13 mouse cellular contexts compared by ENCODE assay signal in the genomic region with DNA sequence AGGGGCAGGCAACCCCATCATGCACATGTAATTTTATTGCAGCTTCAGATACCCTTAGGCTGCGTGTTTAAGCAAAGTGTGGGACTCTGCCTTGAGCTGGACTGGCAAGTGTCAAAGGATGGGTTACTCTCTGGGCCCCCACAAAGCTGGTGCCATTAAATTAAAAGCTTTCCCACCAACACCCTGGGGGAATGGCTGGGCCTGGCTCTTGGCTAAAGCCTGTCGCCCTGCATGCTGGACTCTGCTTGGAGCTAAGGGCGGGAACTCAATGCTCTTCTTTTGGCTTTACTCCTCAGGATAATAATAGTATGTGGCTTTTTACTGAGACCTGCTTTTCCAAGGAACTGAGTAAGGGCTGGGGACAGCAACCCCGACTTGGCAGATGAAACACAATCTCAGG. TPM values are rescaled to one million over a fixed set of nuclear protein-coding genes. Genes with fewer than 3 reads are reported as not detected.
DNase-seq lines count a peak whose midpoint lies in the region; ATAC-seq and TF ChIP-seq lines count a peak whose summit lies in the region.
"Had no signal": no experiment of that assay in that cellular context is flagged by ENCODE, and none has a peak within 500 bp of the region (broad histone marks: within the 10 kb centered on the region; RNA-seq: fewer than 3 reads in every experiment).

No protein-coding gene starts in this region.

- H3K9ac ChIP-seq in intestine, embryonic 14.5 days (ENCODE audit: low read length) = no peak overlapping the region
- H3K9ac ChIP-seq in intestine, postnatal 0 days (ENCODE audit: low read depth, low read length) = no peak overlapping the region
- no peak overlapping the region for H3K9ac ChIP-seq in lung, embryonic 16.5 days (ENCODE audit: low read length)
- peak overlapping the region; percentile 98 for H3K9ac ChIP-seq in heart, embryonic 16.5 days (ENCODE audit: low read length)
- H3K9ac ChIP-seq: liver, embryonic 13.5 days had no signal

- H3K27ac ChIP-seq in gastrocnemius, adult 2 months = peak overlapping the region; percentile 46
- H3K27ac ChIP-seq in intestine, embryonic 14.5 days (ENCODE audit: low read depth) = no peak overlapping the region
- no peak overlapping the region for H3K27ac ChIP-seq in intestine, postnatal 0 days (ENCODE audit: low read depth, low read length)
- no peak overlapping the region for H3K27ac ChIP-seq in lung, embryonic 16.5 days (ENCODE audit: low read length)
- H3K27ac ChIP-seq in heart, embryonic 16.5 days (ENCODE audit: low read length) = peak overlapping the region; percentile 94
- H3K27ac ChIP-seq: liver, embryonic 13.5 days had no signal

- peaks cover 56% of the 10 kb centered on the region for H3K36me3 ChIP-seq in intestine, embryonic 14.5 days (ENCODE audit: control insufficient read depth, insufficient read depth, low read length)
- H3K36me3 ChIP-seq in intestine, postnatal 0 days (ENCODE audit: control insufficient read depth, insufficient read depth) = peaks cover 52% of the 10 kb centered on the region
- peaks cover 8% of the 10 kb centered on the region for H3K36me3 ChIP-seq in lung, embryonic 16.5 days (ENCODE audit: control insufficient read depth, insufficient read depth, low read length)
- peaks cover 47% of the 10 kb centered on the region for H3K36me3 ChIP-seq in heart, embryonic 16.5 days (ENCODE audit: control insufficient read depth, insufficient read depth)
- H3K36me3 ChIP-seq: liver, embryonic 13.5 days had no signal

- intact Hi-C loops in gastrocnemius, adult 2 months (cut with DNase I) = no loop called here
- intact Hi-C loops in gastrocnemius, postnatal 36 days (cut with DNase I) = no loop called here

- DNase-seq in gastrocnemius, adult 2 months = no peak
- no peak for DNase-seq in gastrocnemius, postnatal 36 days
- no peak for DNase-seq in intestine, embryonic 14.5 days (ENCODE audit: low spot score)
- no peak for DNase-seq in lung, postnatal 10 days
- DNase-seq in right cerebral cortex, postnatal 25 days = no peak
- DNase-seq: cerebellum, adult 9-11 months; left cerebral cortex, postnatal 4 days; liver, embryonic 13.5 days; retina, postnatal 1 day; thymus, postnatal 14 days had no signal

- ATAC-seq in intestine, embryonic 14.5 days (replicated peaks; ENCODE audit: low FRiP score, low TSS enrichment, low read depth) = no peak
- ATAC-seq in intestine, postnatal 0 days = no peak
- no peak for ATAC-seq in lung, embryonic 16.5 days (ENCODE audit: low read depth)
- ATAC-seq in heart, embryonic 16.5 days (replicated peaks; ENCODE audit: extremely low read depth, insufficient read depth, low FRiP score) = no peak

- TF ChIP-seq CTCF in gastrocnemius, adult 2 months (IDR thresholded peaks at IDR 0.05) = no peak
- no peak for TF ChIP-seq CTCF in intestine, postnatal 0 days (IDR thresholded peaks at IDR 0.05; ENCODE audit: low read depth)

- no peaks in the 10 kb centered on the region for H3K27me3 ChIP-seq in intestine, embryonic 14.5 days (replicated peaks; ENCODE audit: control insufficient read depth, insufficient read depth, low read length)
- no peaks in the 10 kb centered on the region for H3K27me3 ChIP-seq in intestine, postnatal 0 days (replicated peaks; ENCODE audit: control insufficient read depth, insufficient read depth, low read length)
- no peaks in the 10 kb centered on the region for H3K27me3 ChIP-seq in lung, embryonic 16.5 days (ENCODE audit: control insufficient read depth, insufficient read depth, low read depth, low read length)
- no peaks in the 10 kb centered on the region for H3K27me3 ChIP-seq in heart, embryonic 16.5 days (ENCODE audit: control insufficient read depth, insufficient read depth, low read length)

- peaks cover 34% of the 10 kb centered on the region for H3K4me1 ChIP-seq in intestine, embryonic 14.5 days (replicated peaks; ENCODE audit: control insufficient read depth, insufficient read depth, low read length)
- H3K4me1 ChIP-seq in intestine, postnatal 0 days (replicated peaks; ENCODE audit: control insufficient read depth, insufficient read depth, low read length) = 0 out of 2 replicates have a peak, but pooled peaks cover 4% of the 10 kb centered on the region
- H3K4me1 ChIP-seq in lung, embryonic 16.5 days (replicated peaks; ENCODE audit: control insufficient read depth, insufficient read depth, low read length) = peaks cover 20% of the 10 kb centered on the region
- peaks cover 54% of the 10 kb centered on the region for H3K4me1 ChIP-seq in heart, embryonic 16.5 days (ENCODE audit: control insufficient read depth, insufficient read depth, low read length)

- peak overlapping the region; percentile 77; the same call in 1 of the 2 replicates for H3K4me2 ChIP-seq in intestine, embryonic 14.5 days (ENCODE audit: low read length)
- H3K4me2 ChIP-seq in intestine, postnatal 0 days (replicated peaks; ENCODE audit: low read depth) = no peak overlapping the region
- H3K4me2 ChIP-seq in lung, embryonic 16.5 days (ENCODE audit: low read depth, low read length) = peak overlapping the region; percentile 97
- peak overlapping the region; percentile 86 for H3K4me2 ChIP-seq in heart, embryonic 16.5 days (ENCODE audit: low read depth, low read length)
- H3K4me2 ChIP-seq: liver, embryonic 13.5 days had no signal

- H3K4me3 ChIP-seq in gastrocnemius, adult 2 months = peak overlapping the region; percentile 30
- no peak overlapping the region for H3K4me3 ChIP-seq in intestine, embryonic 14.5 days (ENCODE audit: low read depth, low read length)
- no peak overlapping the region for H3K4me3 ChIP-seq in intestine, postnatal 0 days (ENCODE audit: low read depth, low read length)
- H3K4me3 ChIP-seq in lung, embryonic 16.5 days (ENCODE audit: low read length) = peak overlapping the region; percentile 89
- peak overlapping the region; percentile 83 for H3K4me3 ChIP-seq in heart, embryonic 16.5 days (ENCODE audit: low read length)
- H3K4me3 ChIP-seq: liver, embryonic 13.5 days had no signal

- 80% methylated on average over 4 of the region's 4 CpGs for WGBS in intestine, embryonic 14.5 days
- WGBS in intestine, postnatal 0 days = 79% methylated on average over 4 of the region's 4 CpGs
- WGBS in lung, embryonic 16.5 days = 85% methylated on average over 4 of the region's 4 CpGs
- WGBS in heart, embryonic 16.5 days = 46% methylated on average over 4 of the region's 4 CpGs

- H3K9me3 ChIP-seq in intestine, embryonic 14.5 days (ENCODE audit: control insufficient read depth, low read length) = no peaks in the 10 kb centered on the region
- H3K9me3 ChIP-seq in intestine, postnatal 0 days (ENCODE audit: control insufficient read depth) = no peaks in the 10 kb centered on the region
- no peaks in the 10 kb centered on the region for H3K9me3 ChIP-seq in lung, embryonic 16.5 days (ENCODE audit: control insufficient read depth, low read length)
- H3K9me3 ChIP-seq in heart, embryonic 16.5 days (replicated peaks; ENCODE audit: control insufficient read depth, low read length) = no peaks in the 10 kb centered on the region
- H3K9me3 ChIP-seq: liver, embryonic 13.5 days had no signal

RNA-seq across cellular contexts. Expression of a gene that starts 5.2 kb away (rescaled TPM):
- total RNA-seq in gastrocnemius, adult 2 months (2021) = 1 to 10 TPM; 5.5 to 8.3 TPM
- total RNA-seq in gastrocnemius, postnatal 36 days (2021) = 1 to 10 TPM; 6.0 to 7.0 TPM
- 6.4 and 6.5 TPM in 2 replicates for polyA plus RNA-seq in intestine, embryonic 14.5 days (2014; fragmentation: Nextera tagmentation; extraction: Ambion mirVana)
- 11.1 and 11.3 TPM in 2 replicates for polyA plus RNA-seq in intestine, postnatal 0 days (2015; fragmentation: Nextera tagmentation; extraction: Ambion mirVana)
- 8.8 and 9.7 TPM in 2 replicates for polyA plus RNA-seq in lung, embryonic 16.5 days (2015; fragmentation: Nextera tagmentation; extraction: Ambion mirVana)
- polyA plus RNA-seq in heart, embryonic 16.5 days (2015; fragmentation: Nextera tagmentation; extraction: Ambion mirVana) = 28.4 and 30.1 TPM in 2 replicates

Comparison
In these comparisons a context has a peak if more than half of its experiments do, and no peak if none do; other contexts are left out.
1. H3K27ac ChIP-seq: peak in gastrocnemius, adult 2 months (single experiment) and heart, embryonic 16.5 days (single experiment); none in intestine, embryonic 14.5 days (single experiment), intestine, postnatal 0 days (single experiment) and lung, embryonic 16.5 days (single experiment).
2. H3K4me3 ChIP-seq: peak in gastrocnemius, adult 2 months (single experiment), lung, embryonic 16.5 days (single experiment) and heart, embryonic 16.5 days (single experiment); none in intestine, embryonic 14.5 days (single experiment) and intestine, postnatal 0 days (single experiment).